Mouse (Mus musculus): ENCODE measurements around the gene Vkorc1. TPM values are rescaled to one million over a fixed set of nuclear protein-coding genes. Genes with fewer than 3 reads are reported as not detected.

The Vkorc1 gene
- 40.9 TPM for polyA plus RNA-seq (2015; fragmentation: Illumina TruSeq; extraction: RNeasy Lipid Tissue Mini Kit (QIAGEN cat#74804); ENCODE audit: low read depth, low replicate concordance)

DNA sequence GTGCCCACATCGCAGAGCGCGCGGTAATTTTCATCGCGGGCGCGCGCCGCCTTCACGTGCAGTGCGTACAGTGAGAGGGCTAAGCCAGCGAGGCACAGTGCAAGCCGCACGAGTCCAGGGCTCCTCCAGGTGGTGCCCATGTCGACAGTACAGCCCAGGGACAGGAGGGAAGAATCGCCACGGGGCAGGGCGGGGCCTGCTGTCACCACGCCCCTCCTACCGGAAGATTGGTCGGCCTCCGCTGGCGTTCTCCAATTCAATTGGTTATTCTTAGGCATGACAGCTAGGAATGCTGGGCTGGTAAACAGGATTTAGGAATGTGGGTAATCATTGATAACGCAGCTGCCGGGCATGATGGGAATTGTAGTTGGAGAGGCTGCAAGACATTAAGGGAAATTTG, at the start of gene Vkorc1, which contains the start of gene Gm21974:
Gene Vkorc1, minus strand, starts transcription at position 176 of the 400 bp plus-strand sequence.
Gene Gm21974, minus strand, starts transcription at position 13 of the 400 bp plus-strand sequence.

DNA sequence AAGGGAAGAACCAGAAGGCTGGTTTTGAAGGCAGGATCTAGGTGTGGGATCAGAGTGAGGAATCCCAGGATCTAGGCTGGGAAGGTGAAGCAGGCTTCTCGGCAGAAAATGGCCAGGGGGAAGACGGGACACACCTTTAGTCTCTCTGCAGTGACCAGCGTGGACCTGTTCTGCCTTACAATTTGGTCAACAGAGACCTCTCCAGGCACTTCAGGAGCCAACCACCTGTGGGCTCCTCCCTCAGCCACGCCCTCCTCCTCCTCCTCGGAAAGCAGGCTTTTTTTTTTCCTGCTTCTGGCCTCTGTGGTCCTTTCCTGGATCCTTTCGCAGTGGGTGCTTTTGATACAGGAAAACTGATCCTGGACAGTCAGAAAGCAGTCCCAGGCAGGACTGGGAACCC, 34.5 kb upstream of the Vkorc1 start, which contains the start of gene Prss8:
Gene Prss8, minus strand, starts transcription at position 182 of the 400 bp plus-strand sequence.

DNA sequence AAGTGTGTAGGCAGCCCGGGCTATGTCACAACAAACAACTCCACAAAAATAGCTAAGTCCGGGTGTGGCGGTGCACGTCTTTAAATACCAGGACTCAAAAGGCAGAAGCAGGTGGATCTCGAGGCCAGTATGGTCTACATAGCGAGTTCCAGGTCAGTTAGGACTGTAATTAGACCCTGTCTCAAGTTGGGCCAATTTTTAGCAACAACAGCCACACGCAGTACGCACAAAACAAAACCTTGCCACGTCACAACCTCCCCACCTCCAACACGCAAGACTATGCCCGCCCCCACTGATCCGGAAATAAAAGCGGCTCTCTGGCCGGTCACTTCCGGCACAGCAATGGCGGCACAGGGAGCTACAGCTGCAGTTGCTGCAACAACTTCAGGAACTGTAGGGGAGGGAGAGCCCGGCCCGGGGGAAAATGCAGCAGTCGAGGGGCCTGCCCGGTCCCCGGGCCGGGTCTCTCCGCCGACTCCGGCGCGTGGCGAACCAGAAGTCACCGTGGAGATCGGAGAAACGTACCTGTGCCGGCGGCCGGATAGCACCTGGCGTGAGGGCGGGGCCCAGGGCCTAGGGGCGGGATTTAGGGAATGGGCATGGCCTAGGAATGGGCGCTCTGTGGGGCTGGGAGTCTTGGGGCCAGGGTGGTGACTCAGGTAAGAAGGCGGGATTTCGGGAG, 16.9 kb upstream of the Vkorc1 start, which contains the start of gene Kat8:
Gene Kat8, plus strand, starts transcription at position 327 of the 682 bp plus-strand sequence.

DNA sequence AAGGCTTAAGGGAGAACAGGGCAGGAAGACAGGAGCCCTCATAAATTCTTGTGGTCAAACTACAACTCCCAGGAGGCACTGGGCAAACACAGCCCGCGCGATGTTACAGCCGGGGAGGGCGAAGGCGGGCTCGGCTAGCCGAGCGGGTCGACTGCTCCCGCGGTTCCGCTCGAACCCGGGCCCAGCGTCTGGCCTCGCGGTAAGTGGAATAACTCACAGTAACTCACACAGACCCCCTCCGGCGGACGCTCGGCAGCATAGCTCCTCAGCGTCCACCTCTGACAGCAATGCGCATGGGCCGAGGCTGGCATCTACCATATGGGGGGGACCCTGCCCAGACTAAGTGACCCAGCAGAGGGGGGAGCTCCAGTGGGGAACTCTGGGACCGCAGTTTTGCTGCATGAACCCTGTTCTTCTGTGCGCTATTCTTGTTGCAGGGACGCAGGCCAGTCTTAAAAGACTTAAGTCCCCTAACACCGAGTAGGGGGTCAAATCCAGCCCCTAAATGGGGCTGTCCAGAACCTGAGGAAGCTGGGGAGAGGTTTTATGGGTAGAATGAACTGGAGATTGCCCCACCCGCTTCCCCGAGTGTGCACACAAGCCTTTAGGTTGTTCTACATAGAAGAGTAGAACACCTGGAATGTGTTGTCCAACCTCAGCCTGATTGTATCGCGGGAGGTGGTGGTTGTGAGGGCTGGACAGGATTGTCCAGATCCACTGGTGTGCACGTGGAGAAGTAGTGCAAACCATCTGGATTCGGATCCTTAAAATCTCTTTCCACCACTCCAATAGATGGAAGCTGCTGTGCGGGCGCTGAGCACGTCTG, 8.8 kb upstream of the Vkorc1 start, which contains the start of gene Bckdk:
Gene Bckdk, plus strand, starts transcription at position 112 of the 826 bp plus-strand sequence.

DNA sequence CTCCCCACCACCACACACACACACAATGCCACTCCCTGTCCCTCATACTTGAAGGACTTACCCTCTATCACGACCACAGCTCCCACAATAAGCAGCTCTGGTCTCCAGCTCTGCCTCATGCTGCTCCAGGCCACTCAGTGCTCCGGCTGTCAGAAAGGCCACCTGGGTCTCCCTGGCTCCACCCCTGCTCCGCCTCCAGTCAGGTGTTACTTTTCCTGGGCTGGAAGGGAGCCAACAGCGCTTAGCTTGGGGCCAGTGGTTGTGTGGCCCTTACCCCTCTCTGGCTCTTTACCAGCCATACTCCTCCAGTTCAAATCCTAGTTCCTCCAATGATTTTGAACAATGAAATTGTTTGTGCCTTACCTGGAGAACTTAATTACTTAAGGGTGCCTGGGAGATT, 4.6 kb downstream of the Vkorc1 start, which contains the start of gene Prss53:
Gene Prss53, minus strand, starts transcription at position 173 of the 400 bp plus-strand sequence.

DNA sequence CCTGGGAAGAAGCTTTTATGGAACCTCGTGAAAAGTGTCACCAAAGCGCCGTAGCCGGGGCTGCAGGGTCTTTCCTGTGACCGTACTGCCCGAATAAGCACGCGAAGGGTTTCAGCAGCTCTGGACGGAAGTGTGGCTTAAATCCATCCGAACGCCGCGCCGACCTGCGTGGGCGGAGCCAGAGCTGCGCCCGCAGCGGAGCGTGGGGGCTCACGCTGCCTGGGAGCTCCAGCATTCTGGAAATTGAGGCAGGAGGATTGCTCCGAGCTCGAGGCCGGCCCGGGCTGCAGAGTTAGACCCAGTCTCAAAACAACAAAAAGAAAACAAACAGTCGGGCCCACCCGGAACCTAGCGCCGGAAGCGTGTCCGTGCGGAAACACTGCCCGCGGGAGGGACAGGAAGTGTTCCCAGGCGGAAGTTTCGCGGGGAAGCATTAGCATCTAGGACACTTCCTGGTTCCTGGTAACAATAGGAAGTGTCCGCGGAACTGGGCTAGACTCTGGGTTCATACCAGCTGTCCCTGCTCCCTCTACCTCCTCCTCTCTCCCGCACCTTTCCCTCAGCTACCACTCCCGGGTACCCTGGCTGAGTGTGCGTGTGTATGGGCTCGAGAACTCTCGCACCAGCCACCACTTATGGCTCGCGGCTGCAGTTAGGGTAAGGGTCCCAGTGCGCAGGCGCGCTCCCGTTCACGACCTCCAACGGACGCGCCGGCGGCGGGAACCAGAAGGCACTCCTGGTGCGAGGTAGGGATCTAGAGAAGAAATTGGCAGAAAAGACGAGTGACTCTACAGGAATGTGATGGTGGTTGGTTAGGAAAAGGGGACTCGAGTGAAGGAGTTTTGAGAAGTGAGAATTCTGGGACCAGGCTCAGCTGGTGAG, 18.7 kb downstream of the Vkorc1 start, which contains the start of gene Zfp668:
Gene Zfp668, minus strand, starts transcription at position 362 of the 882 bp plus-strand sequence.

DNA sequence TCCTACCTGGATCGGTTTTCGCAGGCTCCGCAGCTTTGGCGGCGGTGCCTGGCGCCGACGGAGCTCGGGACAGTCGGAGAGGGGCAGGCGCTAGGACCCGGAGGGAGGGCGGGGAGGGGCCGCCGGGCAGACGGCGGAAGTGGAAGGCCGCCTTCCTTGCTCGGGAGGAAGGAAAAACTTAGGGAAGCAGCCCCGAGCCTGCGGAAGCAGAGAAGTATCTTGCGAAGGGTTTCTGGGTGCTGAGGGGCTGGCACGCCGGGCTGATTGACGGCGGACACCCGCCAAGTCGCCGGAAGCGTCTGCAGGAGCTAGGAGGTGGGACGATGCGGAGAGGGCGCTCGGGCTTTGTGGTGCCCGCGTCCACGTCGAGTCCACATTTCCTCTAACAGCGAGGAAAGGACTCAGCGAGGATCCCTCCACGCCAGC, 19.4 kb downstream of the Vkorc1 start, which contains the start of gene Zfp646:
Gene Zfp646, plus strand, starts transcription at position 181 of the 426 bp plus-strand sequence.

Other genes starting within 250 kb of the Vkorc1 start
- gene Bcl7c, start 186.7 kb downstream of the Vkorc1 start, polyA plus RNA-seq (2015; fragmentation: Illumina TruSeq; extraction: RNeasy Lipid Tissue Mini Kit (QIAGEN cat#74804); ENCODE audit: low read depth, low replicate concordance): 25.9 TPM
- 2.5 TPM for gene Ctf1, start 182.9 kb downstream of the Vkorc1 start, polyA plus RNA-seq (2015; fragmentation: Illumina TruSeq; extraction: RNeasy Lipid Tissue Mini Kit (QIAGEN cat#74804); ENCODE audit: low read depth, low replicate concordance)
- gene Ctf2, start 163.5 kb downstream of the Vkorc1 start, polyA plus RNA-seq (2015; fragmentation: Illumina TruSeq; extraction: RNeasy Lipid Tissue Mini Kit (QIAGEN cat#74804); ENCODE audit: low read depth, low replicate concordance): not detected
- 38.6 TPM for gene Fbxl19, start 151.1 kb downstream of the Vkorc1 start, polyA plus RNA-seq (2015; fragmentation: Illumina TruSeq; extraction: RNeasy Lipid Tissue Mini Kit (QIAGEN cat#74804); ENCODE audit: low read depth, low replicate concordance)
- gene Orai3, start 125.8 kb downstream of the Vkorc1 start, polyA plus RNA-seq (2015; fragmentation: Illumina TruSeq; extraction: RNeasy Lipid Tissue Mini Kit (QIAGEN cat#74804); ENCODE audit: low read depth, low replicate concordance): 20.2 TPM
- 21.5 TPM for gene Setd1a, start 118.9 kb downstream of the Vkorc1 start, polyA plus RNA-seq (2015; fragmentation: Illumina TruSeq; extraction: RNeasy Lipid Tissue Mini Kit (QIAGEN cat#74804); ENCODE audit: low read depth, low replicate concordance)
- gene Gm49388, start 110.0 kb downstream of the Vkorc1 start, polyA plus RNA-seq (2015; fragmentation: Illumina TruSeq; extraction: RNeasy Lipid Tissue Mini Kit (QIAGEN cat#74804); ENCODE audit: low read depth, low replicate concordance): not detected
- 13.3 TPM for gene Hsd3b7, start 95.0 kb downstream of the Vkorc1 start, polyA plus RNA-seq (2015; fragmentation: Illumina TruSeq; extraction: RNeasy Lipid Tissue Mini Kit (QIAGEN cat#74804); ENCODE audit: low read depth, low replicate concordance)
- 88.0 TPM for gene Stx4a, start 71.3 kb downstream of the Vkorc1 start, polyA plus RNA-seq (2015; fragmentation: Illumina TruSeq; extraction: RNeasy Lipid Tissue Mini Kit (QIAGEN cat#74804); ENCODE audit: low read depth, low replicate concordance)
- 319 TPM for gene Stx1b, start 71.1 kb downstream of the Vkorc1 start, polyA plus RNA-seq (2015; fragmentation: Illumina TruSeq; extraction: RNeasy Lipid Tissue Mini Kit (QIAGEN cat#74804); ENCODE audit: low read depth, low replicate concordance)
- 12.6 TPM for gene Zfp646, start 19.4 kb downstream of the Vkorc1 start, polyA plus RNA-seq (2015; fragmentation: Illumina TruSeq; extraction: RNeasy Lipid Tissue Mini Kit (QIAGEN cat#74804); ENCODE audit: low read depth, low replicate concordance)
- 9.1 TPM for gene Zfp668, start 18.8 kb downstream of the Vkorc1 start, polyA plus RNA-seq (2015; fragmentation: Illumina TruSeq; extraction: RNeasy Lipid Tissue Mini Kit (QIAGEN cat#74804); ENCODE audit: low read depth, low replicate concordance)
- 2.1 TPM for gene Prss53, start 4.6 kb downstream of the Vkorc1 start, polyA plus RNA-seq (2015; fragmentation: Illumina TruSeq; extraction: RNeasy Lipid Tissue Mini Kit (QIAGEN cat#74804); ENCODE audit: low read depth, low replicate concordance)
- gene Gm21974, start 163 bp downstream of the Vkorc1 start, polyA plus RNA-seq (2015; fragmentation: Illumina TruSeq; extraction: RNeasy Lipid Tissue Mini Kit (QIAGEN cat#74804); ENCODE audit: low read depth, low replicate concordance): not detected
- gene Bckdk, start 8.5 kb upstream of the Vkorc1 start, polyA plus RNA-seq (2015; fragmentation: Illumina TruSeq; extraction: RNeasy Lipid Tissue Mini Kit (QIAGEN cat#74804); ENCODE audit: low read depth, low replicate concordance): 45.9 TPM
- gene Kat8, start 16.9 kb upstream of the Vkorc1 start, polyA plus RNA-seq (2015; fragmentation: Illumina TruSeq; extraction: RNeasy Lipid Tissue Mini Kit (QIAGEN cat#74804); ENCODE audit: low read depth, low replicate concordance): 41.5 TPM
- 0.65 TPM for gene Prss8, start 34.5 kb upstream of the Vkorc1 start, polyA plus RNA-seq (2015; fragmentation: Illumina TruSeq; extraction: RNeasy Lipid Tissue Mini Kit (QIAGEN cat#74804); ENCODE audit: low read depth, low replicate concordance)
- 14.3 TPM for gene Prss36, start 51.1 kb upstream of the Vkorc1 start, polyA plus RNA-seq (2015; fragmentation: Illumina TruSeq; extraction: RNeasy Lipid Tissue Mini Kit (QIAGEN cat#74804); ENCODE audit: low read depth, low replicate concordance)
- gene Fus, start 71.8 kb upstream of the Vkorc1 start, polyA plus RNA-seq (2015; fragmentation: Illumina TruSeq; extraction: RNeasy Lipid Tissue Mini Kit (QIAGEN cat#74804); ENCODE audit: low read depth, low replicate concordance): 307 TPM
- gene Pycard, start 98.2 kb upstream of the Vkorc1 start, polyA plus RNA-seq (2015; fragmentation: Illumina TruSeq; extraction: RNeasy Lipid Tissue Mini Kit (QIAGEN cat#74804); ENCODE audit: low read depth, low replicate concordance): 4.3 TPM
- gene Trim72, start 108.3 kb upstream of the Vkorc1 start, polyA plus RNA-seq (2015; fragmentation: Illumina TruSeq; extraction: RNeasy Lipid Tissue Mini Kit (QIAGEN cat#74804); ENCODE audit: low read depth, low replicate concordance): 0.34 TPM
- gene Itgam, start 167.0 kb upstream of the Vkorc1 start, polyA plus RNA-seq (2015; fragmentation: Illumina TruSeq; extraction: RNeasy Lipid Tissue Mini Kit (QIAGEN cat#74804); ENCODE audit: low read depth, low replicate concordance): 11.5 TPM
- gene Gm49368, start 167.1 kb upstream of the Vkorc1 start, polyA plus RNA-seq (2015; fragmentation: Illumina TruSeq; extraction: RNeasy Lipid Tissue Mini Kit (QIAGEN cat#74804); ENCODE audit: low read depth, low replicate concordance): not detected
- gene Itgax, start 233.9 kb upstream of the Vkorc1 start, polyA plus RNA-seq (2015; fragmentation: Illumina TruSeq; extraction: RNeasy Lipid Tissue Mini Kit (QIAGEN cat#74804); ENCODE audit: low read depth, low replicate concordance): not detected